Mouse (Mus musculus): ENCODE data around the gene Prkar2a. TPM values are rescaled to one million over a fixed set of nuclear protein-coding genes. Genes with fewer than 3 reads are reported as not detected.

Prkar2a gene
- polyA plus RNA-seq, 1 experiment from 2014 or later: 32.9 TPM

DNA sequence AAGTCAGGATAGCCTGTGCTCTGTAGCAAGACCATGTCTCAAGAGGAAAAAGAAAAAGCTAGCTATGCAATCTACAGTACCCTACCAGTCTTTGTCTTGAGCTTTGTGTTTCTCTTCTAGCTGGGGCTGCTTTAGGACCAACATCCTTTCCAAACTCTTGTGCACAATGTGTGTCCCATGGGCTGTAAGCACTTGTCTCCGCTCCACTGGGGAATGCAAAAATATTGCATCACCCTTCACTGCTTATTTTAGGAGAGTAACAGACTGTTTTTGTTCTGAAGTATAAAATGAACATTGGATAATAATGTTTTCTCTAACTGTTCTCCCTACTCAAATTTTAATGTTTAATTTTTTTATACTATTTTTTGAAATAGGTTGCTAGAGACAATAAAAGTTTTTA, 97.4 kb downstream of the Prkar2a start:
- no peaks in the 10 kb centered on the region for H3K36me3 ChIP-seq
- no peak overlapping the region for H3K4me3 ChIP-seq (replicated peaks)
- peaks cover 33% of the 10 kb centered on the region for H3K4me1 ChIP-seq
- H3K9me3 ChIP-seq: no peaks in the 10 kb centered on the region
- WGBS: 82% methylated on average over 1 of the region's 1 CpGs
- no peak overlapping the region for H3K27ac ChIP-seq
- ATAC-seq (ENCODE audit: insufficient read depth, low FRiP score, low read depth): no peak
- H3K4me2 ChIP-seq: no peak overlapping the region
- H3K27me3 ChIP-seq (replicated peaks): no peaks in the 10 kb centered on the region
- H3K9ac ChIP-seq: no peak overlapping the region

GRCm38 (mm10) chr9:108787080-108787479, 98.0 kb downstream of the Prkar2a start:
- no peaks in the 10 kb centered on the region for H3K36me3 ChIP-seq
- H3K27me3 ChIP-seq (replicated peaks): no peaks in the 10 kb centered on the region
- peaks cover 29% of the 10 kb centered on the region for H3K4me1 ChIP-seq
- no peak overlapping the region for H3K27ac ChIP-seq
- H3K9me3 ChIP-seq: no peaks in the 10 kb centered on the region
- 84% methylated on average over 2 of the region's 2 CpGs for WGBS
- ATAC-seq (ENCODE audit: insufficient read depth, low FRiP score, low read depth): no peak
- H3K9ac ChIP-seq: no peak overlapping the region
- no peak overlapping the region for H3K4me2 ChIP-seq
- H3K4me3 ChIP-seq (replicated peaks): no peak overlapping the region

DNA sequence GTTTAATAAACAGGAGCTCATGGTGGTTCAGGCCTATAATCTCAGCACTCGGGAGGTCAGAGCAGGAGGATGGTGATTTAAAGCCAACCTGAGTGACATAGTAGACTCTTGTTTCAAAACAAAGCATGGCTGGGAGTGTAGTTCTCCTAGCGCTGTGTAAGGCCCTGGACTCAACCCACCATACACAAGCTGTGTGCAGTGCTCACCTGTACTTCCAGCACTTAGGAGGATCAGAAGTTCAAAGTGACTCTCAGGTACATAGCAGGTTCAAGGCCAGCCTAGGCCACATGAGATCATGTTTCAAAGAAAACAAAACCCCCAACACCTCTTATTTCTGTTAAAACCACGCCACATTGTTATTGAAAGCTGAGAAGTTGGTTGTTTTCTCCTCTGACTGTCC, 99.6 kb downstream of the Prkar2a start:
- no peak overlapping the region for H3K9ac ChIP-seq
- ATAC-seq (ENCODE audit: insufficient read depth, low FRiP score, low read depth): no peak
- no peaks in the 10 kb centered on the region for H3K36me3 ChIP-seq
- H3K27me3 ChIP-seq (replicated peaks): no peaks in the 10 kb centered on the region
- no peaks in the 10 kb centered on the region for H3K9me3 ChIP-seq
- H3K27ac ChIP-seq: no peak overlapping the region
- H3K4me1 ChIP-seq: peaks cover 27% of the 10 kb centered on the region
- no peak overlapping the region for H3K4me3 ChIP-seq (replicated peaks)
- WGBS: 57% methylated on average over 3 of the region's 3 CpGs
- H3K4me2 ChIP-seq: no peak overlapping the region

- H3K27me3 ChIP-seq (replicated peaks): no peaks in the 10 kb centered on the region
- peaks cover 37% of the 10 kb centered on the region for H3K4me1 ChIP-seq
- H3K4me2 ChIP-seq: no peak overlapping the region
- 70% methylated on average over 1 of the region's 1 CpGs for WGBS
- H3K27ac ChIP-seq: no peak overlapping the region
- peaks cover 3% of the 10 kb centered on the region for H3K36me3 ChIP-seq
- H3K4me3 ChIP-seq (replicated peaks): no peak overlapping the region
- no peaks in the 10 kb centered on the region for H3K9me3 ChIP-seq
- no peak overlapping the region for H3K9ac ChIP-seq
- ATAC-seq (ENCODE audit: insufficient read depth, low FRiP score, low read depth): no peak
Observed at GRCm38 (mm10) chr9:108792307-108792706, 103.2 kb downstream of the Prkar2a start.

DNA sequence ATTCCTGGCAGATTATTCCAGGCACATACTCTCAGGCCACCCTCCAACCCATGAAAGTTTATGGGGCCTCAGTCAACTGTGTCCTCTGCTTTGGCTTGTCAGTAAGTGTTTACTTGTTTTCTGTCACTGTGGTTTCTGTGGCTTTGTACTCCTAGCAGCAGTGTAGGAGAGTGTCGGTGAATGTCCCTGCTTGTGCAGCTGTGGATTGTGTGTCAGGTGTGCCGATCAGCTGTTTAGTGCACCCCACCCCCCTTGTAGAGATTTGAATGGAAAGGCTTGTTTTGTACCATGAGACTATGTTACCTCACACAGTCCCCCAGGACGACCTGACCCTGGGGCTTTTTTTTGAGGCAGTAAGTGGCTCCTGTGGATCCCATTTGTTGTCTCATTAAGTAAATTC, 103.6 kb downstream of the Prkar2a start:
- no peak overlapping the region for H3K9ac ChIP-seq
- H3K9me3 ChIP-seq: no peaks in the 10 kb centered on the region
- 45% methylated on average over 3 of the region's 3 CpGs for WGBS
- peaks cover 37% of the 10 kb centered on the region for H3K4me1 ChIP-seq
- no peak overlapping the region for H3K4me3 ChIP-seq (replicated peaks)
- H3K27ac ChIP-seq: no peak overlapping the region
- no peak for ATAC-seq (ENCODE audit: insufficient read depth, low FRiP score, low read depth)
- no peaks in the 10 kb centered on the region for H3K27me3 ChIP-seq (replicated peaks)
- no peak overlapping the region for H3K4me2 ChIP-seq
- H3K36me3 ChIP-seq: peaks cover 8% of the 10 kb centered on the region

DNA sequence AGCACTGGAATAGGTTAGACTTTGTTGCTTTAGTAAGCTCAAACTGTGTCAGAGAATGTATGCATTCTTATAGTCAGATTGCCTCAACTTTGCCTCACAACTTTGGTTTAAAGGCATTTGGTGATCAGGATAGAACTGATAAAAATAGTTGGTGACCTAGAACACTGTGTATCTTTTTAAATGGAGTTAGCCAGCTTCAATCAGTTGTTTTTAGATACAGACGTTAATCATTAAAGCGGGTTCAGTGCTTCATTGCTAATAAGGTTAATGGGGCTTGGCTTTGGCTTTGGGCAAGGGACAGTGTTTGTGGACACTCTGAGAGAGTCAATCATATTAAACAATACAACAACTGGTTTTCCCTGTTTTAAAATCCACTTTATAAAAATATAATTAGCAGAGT, 106.2 kb downstream of the Prkar2a start:
- Histone ChIP-seq H3K4me2 (peak overlapping the region; percentile 39; the same call in 1 of the 2 replicates), H3K36me3 (peaks cover 29% of the 10 kb centered on the region), H3K4me3 (replicated peaks) (no peak overlapping the region), H3K9me3 (no peaks in the 10 kb centered on the region), H3K9ac (no peak overlapping the region), H3K27ac (peak overlapping the region; percentile 33; the same call in 1 of the 2 replicates), H3K4me1 (peaks cover 25% of the 10 kb centered on the region), H3K27me3 (replicated peaks) (no peaks in the 10 kb centered on the region)
- 59% methylated on average over 2 of the region's 2 CpGs for WGBS
- no peak for ATAC-seq (ENCODE audit: insufficient read depth, low FRiP score, low read depth)

- peak; percentile 85 for ATAC-seq (ENCODE audit: insufficient read depth, low FRiP score, low read depth)
- H3K4me2 ChIP-seq: peak overlapping the region; percentile 39
- no peak overlapping the region; the same call in 1 of the 2 replicates for H3K4me3 ChIP-seq (replicated peaks)
- peaks cover 25% of the 10 kb centered on the region for H3K4me1 ChIP-seq
- no peaks in the 10 kb centered on the region for H3K9me3 ChIP-seq
- peaks cover 29% of the 10 kb centered on the region for H3K36me3 ChIP-seq
- 35% methylated on average over 11 of the region's 11 CpGs for WGBS
- H3K27ac ChIP-seq: peak overlapping the region; percentile 73
- H3K9ac ChIP-seq: no peak overlapping the region
- no peaks in the 10 kb centered on the region for H3K27me3 ChIP-seq (replicated peaks)
Observed at GRCm38 (mm10) chr9:108795762-108796161, 106.6 kb downstream of the Prkar2a start.

DNA sequence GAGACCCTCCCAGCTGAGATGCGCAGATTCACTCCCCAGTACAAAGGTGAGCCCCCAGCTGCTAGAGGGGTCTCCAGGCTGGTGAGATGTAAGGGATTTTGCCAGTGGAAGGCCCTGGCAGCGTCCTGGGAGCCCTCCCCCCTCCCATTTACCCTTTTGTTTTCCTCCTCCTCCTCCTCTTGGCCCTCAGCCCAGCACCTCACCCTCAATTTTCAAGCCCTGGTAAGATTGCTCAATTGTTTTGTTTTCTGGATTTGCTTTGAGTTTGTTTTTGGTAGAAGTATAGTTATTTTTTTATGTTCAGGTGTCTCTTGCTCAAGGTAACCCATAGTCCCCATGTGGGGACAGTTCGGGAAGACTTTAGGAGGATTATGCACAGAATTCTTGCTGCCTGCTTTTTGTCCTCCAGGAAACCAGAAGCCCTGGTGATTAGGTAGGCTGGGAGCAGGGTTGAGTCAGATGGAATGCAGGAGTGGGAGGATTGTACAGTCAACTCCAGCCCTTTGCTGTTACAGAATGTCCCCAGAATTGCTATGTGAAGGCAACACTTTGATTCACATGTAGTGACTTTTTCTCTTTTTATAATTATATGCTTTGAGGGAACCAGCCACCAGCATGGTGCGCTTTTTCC, 107.4 kb downstream of the Prkar2a start:
- Histone ChIP-seq H3K36me3 (peaks cover 29% of the 10 kb centered on the region), H3K9me3 (no peaks in the 10 kb centered on the region), H3K4me1 (peaks cover 25% of the 10 kb centered on the region), H3K27me3 (replicated peaks) (no peaks in the 10 kb centered on the region), H3K4me2 (peak overlapping the region; percentile 39), H3K9ac (no peak overlapping the region), H3K4me3 (replicated peaks) (no peak overlapping the region; the same call in 1 of the 2 replicates), H3K27ac (peak overlapping the region; percentile 73)
- 81% methylated on average over 4 of the region's 4 CpGs for WGBS
- ATAC-seq (ENCODE audit: insufficient read depth, low FRiP score, low read depth): no peak

DNA sequence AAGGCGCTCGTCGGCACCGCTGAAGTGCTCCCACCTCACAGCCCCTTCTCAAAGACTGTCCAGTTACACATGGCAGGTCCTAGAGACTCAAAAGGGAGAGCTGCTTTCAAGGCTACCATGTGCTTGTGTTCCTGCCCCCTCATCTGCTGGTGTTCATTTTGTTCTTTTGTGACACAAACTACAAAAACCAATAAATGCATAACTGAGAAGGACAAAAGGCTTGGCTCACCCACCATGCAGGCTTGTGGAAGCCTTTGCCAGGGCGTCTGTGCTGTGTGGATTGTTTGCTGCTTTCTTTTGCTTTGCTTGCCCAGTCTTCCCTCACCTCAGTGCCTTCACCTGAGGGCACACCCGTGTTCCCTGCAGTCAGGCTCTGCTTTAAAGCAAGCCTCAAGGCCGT, 108.4 kb downstream of the Prkar2a start:
- H3K27me3 ChIP-seq (replicated peaks): no peaks in the 10 kb centered on the region
- no peak overlapping the region for H3K4me2 ChIP-seq
- H3K36me3 ChIP-seq: peaks cover 29% of the 10 kb centered on the region
- no peak overlapping the region for H3K4me3 ChIP-seq (replicated peaks)
- 82% methylated on average over 7 of the region's 7 CpGs for WGBS
- H3K9me3 ChIP-seq: no peaks in the 10 kb centered on the region
- no peak overlapping the region for H3K9ac ChIP-seq
- no peak for ATAC-seq (ENCODE audit: insufficient read depth, low FRiP score, low read depth)
- H3K4me1 ChIP-seq: peaks cover 25% of the 10 kb centered on the region
- no peak overlapping the region for H3K27ac ChIP-seq

DNA sequence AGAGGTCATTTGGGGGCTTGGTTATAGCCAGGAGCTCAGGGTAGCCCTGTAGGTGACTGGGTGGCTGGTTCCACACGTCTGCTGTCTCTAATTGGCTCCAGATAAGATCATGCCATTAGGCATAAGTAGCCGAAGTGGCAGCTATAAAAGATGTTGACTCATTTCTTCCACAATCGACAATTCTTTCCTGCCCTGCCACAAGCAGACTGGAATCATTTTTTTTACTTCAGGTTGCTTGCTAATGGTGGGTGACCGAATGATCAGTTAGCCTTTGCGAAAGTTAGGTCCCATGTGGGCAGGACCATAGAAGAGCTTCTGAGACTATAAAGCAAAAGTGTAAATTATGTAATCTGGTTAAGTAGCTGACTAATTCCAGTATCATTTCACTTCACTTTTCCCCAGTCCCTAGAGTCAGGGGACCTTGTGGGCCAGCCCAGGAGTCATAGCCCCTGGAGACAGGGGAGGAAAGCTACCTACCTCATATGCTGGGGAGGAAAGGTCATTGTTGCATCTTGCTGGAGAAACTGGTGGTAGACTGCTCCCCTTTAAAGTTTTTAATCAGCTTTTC, 109.5 kb downstream of the Prkar2a start:
- no peak overlapping the region for H3K4me2 ChIP-seq
- no peak overlapping the region for H3K27ac ChIP-seq
- H3K9ac ChIP-seq: no peak overlapping the region
- H3K27me3 ChIP-seq (replicated peaks): no peaks in the 10 kb centered on the region
- no peaks in the 10 kb centered on the region for H3K9me3 ChIP-seq
- peaks cover 22% of the 10 kb centered on the region for H3K4me1 ChIP-seq
- no peak for ATAC-seq (ENCODE audit: insufficient read depth, low FRiP score, low read depth)
- H3K36me3 ChIP-seq: peaks cover 29% of the 10 kb centered on the region
- H3K4me3 ChIP-seq (replicated peaks): no peak overlapping the region
- WGBS: 75% methylated on average over 5 of the region's 5 CpGs

- no peak for ATAC-seq (ENCODE audit: insufficient read depth, low FRiP score, low read depth)
Observed at GRCm38 (mm10) chr9:108799564-108799963, 110.5 kb downstream of the Prkar2a start.

More at GRCm38 (mm10) chr9:108799564-108799963, 110.5 kb downstream of the Prkar2a start:
- Histone ChIP-seq H3K4me3 (replicated peaks) (no peak overlapping the region), H3K9me3 (no peaks in the 10 kb centered on the region), H3K36me3 (peaks cover 36% of the 10 kb centered on the region), H3K4me2 (no peak overlapping the region), H3K27ac (no peak overlapping the region), H3K27me3 (replicated peaks) (no peaks in the 10 kb centered on the region), H3K4me1 (peaks cover 14% of the 10 kb centered on the region), H3K9ac (no peak overlapping the region)
- 75% methylated on average over 3 of the region's 3 CpGs for WGBS

Measured in stomach, embryonic 15.5 days (tissue).